In the genomic region with DNA sequence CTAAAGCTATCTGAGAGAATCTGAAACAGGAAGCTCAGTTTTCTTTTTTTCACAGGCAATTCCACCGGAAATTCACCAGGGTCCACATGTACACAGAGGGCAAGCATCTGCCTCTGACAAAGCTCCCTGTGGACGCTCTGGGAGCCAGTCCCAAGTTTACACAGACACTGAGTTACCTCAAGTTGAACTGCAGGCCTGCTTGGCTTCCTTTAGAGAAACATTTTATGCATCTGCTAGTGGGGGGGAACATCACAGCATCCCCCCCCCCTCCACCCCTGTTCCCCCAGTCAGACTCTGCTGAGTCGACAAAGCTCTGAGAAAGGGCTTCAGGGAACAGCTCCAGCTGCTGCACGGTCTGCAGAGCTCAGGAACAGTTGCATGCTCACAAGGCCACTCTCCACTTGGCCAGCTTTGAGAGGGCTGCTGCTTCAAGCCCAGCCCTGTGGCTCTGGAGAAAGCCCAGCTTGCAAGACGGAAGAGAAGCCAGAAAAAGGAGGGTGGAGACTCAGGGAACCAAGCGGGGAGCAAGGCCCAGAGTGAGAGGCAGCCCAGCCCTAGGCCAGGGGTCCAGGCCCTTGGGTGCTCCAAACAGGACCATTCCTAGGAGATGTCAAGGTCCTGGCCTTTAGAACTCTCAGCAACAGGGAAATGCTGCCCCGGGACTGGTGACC, we compare ENCODE assay signal across 8 mouse cellular contexts. TPM values are rescaled to one million over a fixed set of nuclear protein-coding genes. Genes with fewer than 3 reads are reported as not detected.
DNase-seq lines count a peak whose midpoint lies in the region; ATAC-seq and TF ChIP-seq lines count a peak whose summit lies in the region.

No protein-coding gene starts in this region.

- H3K27me3 ChIP-seq in embryonic facial prominence, embryonic 12.5 days, result no peaks in the 10 kb centered on the region
- H3K27me3 ChIP-seq in intestine, postnatal 0 days (replicated peaks; ENCODE audit: control insufficient read depth, insufficient read depth, low read length), result no peaks in the 10 kb centered on the region
- H3K27me3 ChIP-seq in liver, embryonic 11.5 days (replicated peaks; ENCODE audit: control insufficient read depth, insufficient read depth, low read length), result no peaks in the 10 kb centered on the region
- H3K27me3 ChIP-seq in midbrain, embryonic 15.5 days (replicated peaks), result no peaks in the 10 kb centered on the region

- DNase-seq in urinary bladder, adult 2 months (ENCODE audit: low spot score), result peak; percentile 43
- no peak for DNase-seq in urinary bladder, postnatal 10 days (ENCODE audit: low spot score)
- DNase-seq in heart, adult 8-10 months (ENCODE audit: low spot score), result peak; percentile 75
- DNase-seq in liver, embryonic 11.5 days (ENCODE audit: low spot score), result peak; percentile 40
- peak; percentile 57 for DNase-seq in thymus, postnatal 4 days

- peak overlapping the region; percentile 37 for H3K27ac ChIP-seq in embryonic facial prominence, embryonic 12.5 days
- H3K27ac ChIP-seq in intestine, postnatal 0 days (ENCODE audit: low read depth, low read length), result peak overlapping the region; percentile 90
- H3K27ac ChIP-seq in liver, embryonic 11.5 days (ENCODE audit: low read depth, low read length), result peak overlapping the region; percentile 70
- peak overlapping the region; percentile 10; the same call in 1 of the 2 replicates for H3K27ac ChIP-seq in midbrain, embryonic 15.5 days

- peak overlapping the region; percentile 77 for H3K4me3 ChIP-seq in embryonic facial prominence, embryonic 12.5 days
- H3K4me3 ChIP-seq in intestine, postnatal 0 days (ENCODE audit: low read depth, low read length), result peak overlapping the region; percentile 87
- H3K4me3 ChIP-seq in liver, embryonic 11.5 days (ENCODE audit: low read depth, low read length), result peak overlapping the region; percentile 90
- peak overlapping the region; percentile 80 for H3K4me3 ChIP-seq in midbrain, embryonic 15.5 days

- peak overlapping the region; percentile 77; the same call in 1 of the 2 replicates for H3K9ac ChIP-seq in embryonic facial prominence, embryonic 12.5 days
- H3K9ac ChIP-seq in intestine, postnatal 0 days (ENCODE audit: low read depth, low read length), result peak overlapping the region; percentile 84
- peak overlapping the region; percentile 91 for H3K9ac ChIP-seq in liver, embryonic 11.5 days (ENCODE audit: low read depth, low read length)
- H3K9ac ChIP-seq in midbrain, embryonic 15.5 days, result peak overlapping the region; percentile 73

- no peak for TF ChIP-seq CTCF in intestine, postnatal 0 days (IDR thresholded peaks at IDR 0.05; ENCODE audit: low read depth)

- peaks cover 20% of the 10 kb centered on the region for H3K4me1 ChIP-seq in embryonic facial prominence, embryonic 12.5 days
- H3K4me1 ChIP-seq in intestine, postnatal 0 days (replicated peaks; ENCODE audit: control insufficient read depth, insufficient read depth, low read length), result peaks cover 4% of the 10 kb centered on the region; the same call in 1 of the 2 replicates
- H3K4me1 ChIP-seq in liver, embryonic 11.5 days (replicated peaks; ENCODE audit: control insufficient read depth, insufficient read depth, low read length), result peaks cover 12% of the 10 kb centered on the region
- peaks cover 14% of the 10 kb centered on the region for H3K4me1 ChIP-seq in midbrain, embryonic 15.5 days

- H3K4me2 ChIP-seq in embryonic facial prominence, embryonic 12.5 days (replicated peaks), result peak overlapping the region; percentile 81
- peak overlapping the region; percentile 87 for H3K4me2 ChIP-seq in intestine, postnatal 0 days (replicated peaks; ENCODE audit: low read depth)
- H3K4me2 ChIP-seq in liver, embryonic 11.5 days, result peak overlapping the region; percentile 87
- peak overlapping the region; percentile 67 for H3K4me2 ChIP-seq in midbrain, embryonic 15.5 days

- H3K9me3 ChIP-seq in embryonic facial prominence, embryonic 12.5 days, result no peaks in the 10 kb centered on the region
- H3K9me3 ChIP-seq in intestine, postnatal 0 days (ENCODE audit: control insufficient read depth), result no peaks in the 10 kb centered on the region
- no peaks in the 10 kb centered on the region for H3K9me3 ChIP-seq in liver, embryonic 11.5 days (ENCODE audit: control insufficient read depth, low read length)
- H3K9me3 ChIP-seq in midbrain, embryonic 15.5 days, result no peaks in the 10 kb centered on the region

- peak; percentile 50; the same call in 1 of the 2 replicates for ATAC-seq in embryonic facial prominence, embryonic 12.5 days (ENCODE audit: insufficient number of reproducible peaks, insufficient read depth, low FRiP score, low TSS enrichment)
- ATAC-seq in intestine, postnatal 0 days, result no peak; the same call in 1 of the 2 replicates
- ATAC-seq in liver, embryonic 11.5 days (replicated peaks; ENCODE audit: low FRiP score), result peak; percentile 25
- ATAC-seq in midbrain, embryonic 15.5 days (replicated peaks), result peak; percentile 12; the same call in 1 of the 2 replicates

- 22% methylated on average over 7 of the region's 7 CpGs for WGBS in embryonic facial prominence, embryonic 12.5 days
- 14% methylated on average over 7 of the region's 7 CpGs for WGBS in intestine, postnatal 0 days
- WGBS in liver, embryonic 11.5 days, result 31% methylated on average over 7 of the region's 7 CpGs
- WGBS in midbrain, embryonic 15.5 days, result 35% methylated on average over 7 of the region's 7 CpGs

- H3K36me3 ChIP-seq in embryonic facial prominence, embryonic 12.5 days, result no peaks in the 10 kb centered on the region
- H3K36me3 ChIP-seq in intestine, postnatal 0 days (ENCODE audit: control insufficient read depth, insufficient read depth), result no peaks in the 10 kb centered on the region
- no peaks in the 10 kb centered on the region for H3K36me3 ChIP-seq in liver, embryonic 11.5 days (ENCODE audit: control insufficient read depth, insufficient read depth, low read length)
- H3K36me3 ChIP-seq in midbrain, embryonic 15.5 days (replicated peaks), result no peaks in the 10 kb centered on the region

RNA-seq across cellular contexts. Expression of a gene that starts 1.5 kb away (rescaled TPM):
- polyA plus RNA-seq in urinary bladder, adult 2 months (2012; rRNA removed), result 43.5 and 47.9 TPM in 2 replicates
- 17.4 and 19.0 TPM in 2 replicates for polyA plus RNA-seq in embryonic facial prominence, embryonic 12.5 days (2016; fragmentation: Nextera tagmentation; extraction: Ambion mirVana)
- 10 to 100 TPM in 1 of 4 experiments, 1 to 10 TPM in 3; 8.7 to 10.3 (median 9.4) TPM for total RNA-seq in heart, adult 8-10 months (2022)
- 5.2 and 6.6 TPM in 2 replicates for polyA plus RNA-seq in intestine, postnatal 0 days (2015; fragmentation: Nextera tagmentation; extraction: Ambion mirVana)
- polyA plus RNA-seq in liver, embryonic 11.5 days (2014; fragmentation: Nextera tagmentation; extraction: Ambion mirVana), result 13.2 and 14.2 TPM in 2 replicates
- polyA plus RNA-seq in midbrain, embryonic 15.5 days (2015; fragmentation: Nextera tagmentation; extraction: Ambion mirVana), result 6.5 and 7.6 TPM in 2 replicates

Comparison
In these comparisons a context has a peak if more than half of its experiments do, and no peak if none do; other contexts are left out.
1. H3K27ac ChIP-seq: peak in every context shown above with its lines; median percentile 90 in intestine, postnatal 0 days; 70 in liver, embryonic 11.5 days; 37 in embryonic facial prominence, embryonic 12.5 days; 10 in midbrain, embryonic 15.5 days.